ENCODE assay signal across 9 mouse cellular contexts in the genomic region with DNA sequence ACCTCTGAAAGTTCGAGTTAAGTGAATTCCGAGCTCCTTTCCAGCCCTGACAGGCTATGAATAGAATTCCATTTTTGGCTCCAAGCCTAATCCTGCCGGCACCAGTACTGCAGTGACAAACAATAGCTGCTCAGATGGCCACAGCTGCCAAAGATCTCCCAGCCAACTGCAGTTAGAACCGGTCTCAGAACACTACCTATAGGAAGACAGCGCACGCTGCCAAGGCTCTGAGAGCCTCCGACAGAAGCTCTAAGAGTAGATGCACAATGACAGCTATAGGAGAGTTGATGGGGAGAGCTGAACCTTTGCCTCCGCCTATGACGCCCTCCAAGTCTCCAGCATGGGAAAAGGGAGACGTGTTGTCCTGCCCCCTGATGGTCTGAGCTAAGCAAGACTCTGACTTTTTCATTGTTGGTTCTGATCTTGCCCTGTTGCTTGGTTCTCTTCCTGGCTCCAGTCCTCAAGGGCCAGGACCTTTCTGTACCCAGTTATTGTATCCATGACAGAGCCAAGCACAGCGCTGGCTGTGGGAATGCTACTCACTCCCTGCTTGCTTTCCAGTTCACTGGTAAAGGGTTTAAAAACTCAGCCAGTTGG.
A peak's percentile ranks its signal among the peaks of the same experiment; 100 is the strongest.
DNase-seq lines count a peak whose midpoint lies in the region; ATAC-seq lines count a peak whose summit lies in the region.
"Had no signal": no experiment of that assay in that cellular context is flagged by ENCODE, and none has a peak within 500 bp of the region (broad histone marks: within the 10 kb centered on the region; RNA-seq: fewer than 3 reads in every experiment).

No protein-coding gene starts in this region.

- no peaks in the 10 kb centered on the region for H3K9me3 ChIP-seq in intestine, embryonic 16.5 days (ENCODE audit: control insufficient read depth, low read length)
- no peaks in the 10 kb centered on the region for H3K9me3 ChIP-seq in midbrain, embryonic 13.5 days

- no peak overlapping the region for H3K4me3 ChIP-seq in intestine, embryonic 16.5 days (ENCODE audit: low read length)
- peak overlapping the region; percentile 14; the same call in 1 of the 2 replicates for H3K4me3 ChIP-seq in midbrain, embryonic 13.5 days (replicated peaks)

- 36% methylated on average over 11 of the region's 11 CpGs for WGBS in intestine, embryonic 16.5 days
- 5% methylated on average over 11 of the region's 11 CpGs for WGBS in midbrain, embryonic 13.5 days

- H3K4me2 ChIP-seq in intestine, embryonic 16.5 days (ENCODE audit: low read depth, low read length) = no peak overlapping the region
- peak overlapping the region; percentile 41 for H3K4me2 ChIP-seq in midbrain, embryonic 13.5 days (replicated peaks)

- DNase-seq in adrenal gland, postnatal 10 days = peak; percentile 75
- peak; percentile 75 for DNase-seq in embryo, embryonic 10.5 days (ENCODE audit: low spot score)
- DNase-seq in heart, adult 11 months = peak; percentile 98
- DNase-seq in left cerebral cortex, adult 8-10 months (ENCODE audit: low spot score in 2 of 2) = peak; percentile 22 to 59
- peak; percentile 58 for DNase-seq in telencephalon, adult 2 months (ENCODE audit: low read depth, low spot score)
- DNase-seq in thymus, postnatal 14 days = no peak

- peak overlapping the region; percentile 67 for H3K27ac ChIP-seq in intestine, embryonic 16.5 days (ENCODE audit: low read length)
- H3K27ac ChIP-seq in midbrain, embryonic 13.5 days = peak overlapping the region; percentile 84
- H3K27ac ChIP-seq: macrophage had no signal

- peak; percentile 64 for ATAC-seq in intestine, embryonic 16.5 days
- ATAC-seq in midbrain, embryonic 13.5 days = peak; percentile 96

- peaks cover 61% of the 10 kb centered on the region for H3K4me1 ChIP-seq in intestine, embryonic 16.5 days (ENCODE audit: control insufficient read depth, insufficient read depth, low read length)
- peaks cover 77% of the 10 kb centered on the region for H3K4me1 ChIP-seq in midbrain, embryonic 13.5 days (replicated peaks)

- H3K36me3 ChIP-seq in intestine, embryonic 16.5 days (ENCODE audit: control insufficient read depth, insufficient read depth, low read length) = no peaks in the 10 kb centered on the region
- no peaks in the 10 kb centered on the region for H3K36me3 ChIP-seq in midbrain, embryonic 13.5 days

- no peaks in the 10 kb centered on the region for H3K27me3 ChIP-seq in intestine, embryonic 16.5 days (replicated peaks; ENCODE audit: control insufficient read depth, insufficient read depth, low read length)
- 0 out of 2 replicates have a peak, but pooled peaks cover 8% of the 10 kb centered on the region for H3K27me3 ChIP-seq in midbrain, embryonic 13.5 days

- no peak overlapping the region for H3K9ac ChIP-seq in intestine, embryonic 16.5 days (ENCODE audit: low read depth, low read length)
- no peak overlapping the region for H3K9ac ChIP-seq in midbrain, embryonic 13.5 days (replicated peaks)
